Mouse (Mus musculus): Measurements from ENCODE around the gene Polr2j.

The Polr2j gene

DNA sequence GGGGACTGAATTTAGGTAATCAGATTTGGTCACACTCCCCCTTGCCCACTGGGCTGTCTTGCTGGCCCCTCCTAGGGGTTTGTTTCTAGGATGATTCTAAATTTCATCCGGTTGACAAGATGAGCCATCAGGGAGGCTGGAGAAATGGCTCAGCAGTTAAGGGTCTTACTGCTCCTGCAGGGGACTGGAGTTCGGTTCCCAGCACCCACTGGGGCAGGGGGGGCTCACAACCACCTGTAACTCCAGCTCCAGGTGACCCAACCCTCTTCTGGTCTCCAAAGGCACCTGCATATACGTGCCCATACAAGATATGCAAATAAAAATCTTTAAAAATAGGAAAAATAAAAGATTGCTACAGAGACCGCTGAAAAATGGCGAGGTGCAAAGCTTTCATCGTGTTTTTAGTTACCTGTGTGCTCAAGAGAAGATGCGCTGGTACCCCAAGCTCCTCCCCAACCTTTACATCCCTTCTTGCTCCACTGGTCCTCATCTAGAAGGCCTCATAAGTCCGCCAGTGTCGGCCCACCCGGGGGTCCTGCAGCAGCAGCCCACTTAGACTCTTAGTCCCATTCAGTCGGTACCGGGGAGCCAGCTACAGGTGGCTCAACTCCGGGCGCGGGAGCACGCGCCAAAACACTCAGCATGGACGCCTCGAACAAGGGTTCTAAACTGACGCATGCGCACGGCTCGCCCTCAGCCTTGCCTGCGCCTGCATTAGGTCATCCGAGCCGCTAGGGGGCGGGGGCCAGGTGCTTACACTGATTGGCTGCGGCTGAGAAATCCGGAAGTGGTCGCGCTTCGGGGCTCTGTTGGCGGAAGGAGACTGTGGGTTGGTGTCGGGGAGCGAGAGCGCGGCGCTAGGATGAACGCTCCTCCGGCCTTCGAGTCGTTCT lies at the start of gene Polr2j:
Gene Polr2j, plus strand, starts transcription at position 741 of the 893 bp plus-strand sequence.
- peak; percentile 99 for DNase-seq (ENCODE audit: low read depth, low spot score)

DNA sequence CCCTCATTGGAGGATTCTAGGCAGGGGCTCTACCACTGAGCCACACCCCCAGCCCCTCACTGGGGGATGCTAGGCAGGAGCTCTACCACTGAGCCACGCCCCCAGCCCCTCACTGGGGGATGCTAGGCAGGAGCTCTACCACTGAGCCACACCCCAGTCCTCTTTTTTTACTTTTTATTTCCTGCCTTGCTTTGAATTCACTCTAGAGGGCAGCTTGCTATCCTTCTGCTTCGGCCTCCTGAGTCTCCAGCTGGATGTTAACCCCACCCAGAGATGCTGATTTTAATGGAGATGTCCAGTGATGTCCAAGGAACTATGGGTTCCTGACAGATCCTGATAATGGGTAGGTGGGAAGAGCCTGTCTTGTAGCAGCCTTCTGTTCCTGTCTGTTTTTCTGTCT lies 47.0 kb upstream of the Polr2j start:
- DNase-seq (ENCODE audit: low read depth, low spot score) = peak; percentile 64

GRCm38 (mm10) chr5:136073051-136073450 lies 43.4 kb upstream of the Polr2j start:
- DNase-seq (ENCODE audit: low read depth, low spot score) = peak; percentile 54

- DNase-seq (ENCODE audit: low read depth, low spot score) = peak; percentile 82
Observed at GRCm38 (mm10) chr5:136073526-136073925, 42.9 kb upstream of the Polr2j start.

- no peak for DNase-seq (ENCODE audit: low read depth, low spot score)
Observed at GRCm38 (mm10) chr5:136075076-136075475, 41.4 kb upstream of the Polr2j start.

DNA sequence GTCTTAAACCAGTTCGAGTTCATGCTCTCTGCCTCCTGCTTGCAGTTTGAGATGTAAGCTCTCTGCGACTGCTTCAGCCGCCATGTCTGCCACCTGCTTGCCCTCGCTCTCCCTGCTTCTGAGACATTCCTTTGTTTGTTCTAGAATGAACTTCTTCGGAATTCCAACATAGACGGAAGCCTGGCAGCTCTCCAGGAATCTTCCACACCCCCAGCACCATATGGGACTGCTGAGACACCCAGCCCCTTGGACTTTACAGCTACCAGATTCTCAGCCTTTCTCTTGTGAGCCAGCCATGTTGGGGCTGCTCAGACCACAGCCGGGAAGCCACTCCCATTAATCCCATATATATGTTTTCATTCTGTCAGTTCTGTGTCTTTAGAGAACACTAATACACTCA lies 40.1 kb upstream of the Polr2j start:
- DNase-seq (ENCODE audit: low read depth, low spot score) = peak; percentile 77

DNA sequence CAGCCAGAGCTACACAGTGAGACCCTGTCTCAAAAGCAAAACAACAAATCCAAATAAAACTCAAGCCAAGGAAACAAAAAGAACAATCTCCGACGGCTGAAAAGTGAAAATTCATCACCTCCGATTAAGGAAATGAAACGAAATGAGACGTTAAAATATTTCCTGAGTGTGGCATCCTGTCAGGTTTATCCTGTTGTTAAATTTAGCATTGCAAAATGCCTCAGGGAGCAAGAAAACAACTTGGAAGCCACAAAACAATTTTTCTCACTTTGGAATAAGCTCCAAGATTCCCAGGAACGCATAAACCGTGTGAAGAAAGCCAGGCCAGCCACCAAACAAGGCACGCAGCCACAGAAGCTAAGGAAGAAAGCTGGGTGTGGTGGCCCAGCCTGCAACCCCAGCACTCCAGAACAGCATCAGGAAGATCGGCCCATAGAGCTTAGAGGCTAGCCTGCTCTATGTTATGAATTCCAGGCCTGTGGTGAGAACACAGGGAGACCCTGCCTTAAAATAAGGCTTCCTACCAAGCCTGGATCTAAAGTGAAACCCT lies 39.4 kb upstream of the Polr2j start:
- DNase-seq (ENCODE audit: low read depth, low spot score) = no peak

- DNase-seq (ENCODE audit: low read depth, low spot score) = no peak
Observed at GRCm38 (mm10) chr5:136078136-136078535, 38.3 kb upstream of the Polr2j start.

DNA sequence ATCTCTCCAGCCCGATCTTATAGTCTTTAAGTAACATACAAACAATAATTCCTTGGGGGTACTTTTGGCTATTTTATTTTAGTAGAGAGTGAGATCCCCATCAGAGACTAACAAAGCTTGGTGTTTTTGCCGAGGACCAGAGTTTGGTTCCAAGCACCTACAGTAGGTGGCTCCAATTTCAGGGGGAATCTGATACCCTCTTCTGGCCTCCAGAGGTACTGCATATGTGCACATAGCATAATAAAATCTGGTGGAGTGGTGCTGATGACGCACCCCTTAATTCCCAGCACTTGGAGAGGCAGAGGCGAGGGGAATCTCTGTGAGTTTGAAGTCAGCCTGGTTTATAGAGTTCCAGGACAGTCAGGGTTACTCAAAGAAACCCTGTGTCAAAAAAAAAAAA lies 34.1 kb upstream of the Polr2j start:
- DNase-seq (ENCODE audit: low read depth, low spot score) = peak; percentile 67

- peak; percentile 98 for DNase-seq (ENCODE audit: low read depth, low spot score)
Observed at GRCm38 (mm10) chr5:136083669-136084107, 32.7 kb upstream of the Polr2j start, which contains the start of gene Rasa4. Gene Rasa4, plus strand, starts transcription at chr5:136083916.

DNA sequence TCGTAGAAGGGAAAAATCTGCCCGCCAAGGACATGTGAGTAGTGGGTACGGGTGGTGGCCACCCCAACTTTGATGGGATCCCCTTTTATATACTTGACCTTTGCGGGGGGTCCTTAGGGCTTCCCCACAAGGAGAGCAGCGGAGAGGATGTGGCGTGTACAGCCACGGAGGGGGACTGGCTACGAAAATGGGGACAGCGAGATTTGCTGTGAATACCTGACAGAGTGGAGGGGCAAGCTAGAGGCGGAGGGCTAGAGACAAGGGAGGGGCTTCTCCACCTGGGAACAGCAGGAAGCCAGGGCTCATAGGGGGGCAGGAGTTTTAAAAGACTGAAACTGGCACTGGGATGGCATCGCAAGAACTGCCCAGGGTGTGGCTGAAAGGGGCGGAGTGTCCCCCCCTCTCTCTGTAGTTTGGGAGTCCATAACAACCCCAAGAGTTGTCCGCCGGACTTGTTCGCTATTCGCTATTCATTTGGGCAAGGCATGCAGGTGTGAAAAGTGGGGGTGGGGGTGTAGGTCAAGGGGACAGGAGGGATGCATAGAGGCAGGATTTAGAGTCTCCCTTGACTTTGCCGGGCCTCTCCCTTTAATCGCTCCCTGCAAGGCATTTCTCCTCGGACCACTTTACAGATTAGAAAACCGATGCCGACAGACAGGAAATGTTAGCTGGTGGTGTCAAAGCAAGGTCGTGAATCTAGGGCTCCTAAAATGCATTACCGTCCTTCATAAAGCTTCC lies 32.1 kb upstream of the Polr2j start:
- no peak for DNase-seq (ENCODE audit: low read depth, low spot score)

- DNase-seq (ENCODE audit: low read depth, low spot score) = peak; percentile 42
Observed at GRCm38 (mm10) chr5:136084891-136085651, 31.4 kb upstream of the Polr2j start.

GRCm38 (mm10) chr5:136086290-136086689 lies 30.1 kb upstream of the Polr2j start:
- no peak for DNase-seq (ENCODE audit: low read depth, low spot score)

- peak; percentile 58 for DNase-seq (ENCODE audit: low read depth, low spot score)
Observed at GRCm38 (mm10) chr5:136088821-136089575, 27.4 kb upstream of the Polr2j start.

DNA sequence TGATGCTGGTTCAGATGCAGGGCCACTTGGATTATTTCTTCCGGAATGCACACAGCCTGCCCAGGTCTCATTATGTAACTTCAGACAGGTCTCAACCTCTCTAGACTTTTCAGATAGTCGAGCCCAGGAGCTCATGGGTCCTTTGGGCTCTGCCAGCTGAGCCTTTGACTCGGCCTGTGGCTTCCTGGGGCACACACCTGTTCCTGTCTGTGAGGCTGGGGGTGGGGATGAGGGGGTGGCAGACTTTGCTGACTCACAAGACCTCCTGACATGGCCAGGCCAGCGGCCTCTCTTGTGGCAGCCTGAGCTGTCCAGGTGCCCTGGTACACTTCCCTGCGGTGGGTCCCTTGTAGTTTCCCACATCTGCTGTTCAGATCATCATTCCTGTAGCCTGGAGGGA lies 24.5 kb upstream of the Polr2j start:
- no peak for DNase-seq (ENCODE audit: low read depth, low spot score)

- DNase-seq (ENCODE audit: low read depth, low spot score) = no peak
Observed at GRCm38 (mm10) chr5:136094249-136095010, 22.0 kb upstream of the Polr2j start.

GRCm38 (mm10) chr5:136095089-136095488 lies 21.3 kb upstream of the Polr2j start:
- DNase-seq (ENCODE audit: low read depth, low spot score) = no peak

DNA sequence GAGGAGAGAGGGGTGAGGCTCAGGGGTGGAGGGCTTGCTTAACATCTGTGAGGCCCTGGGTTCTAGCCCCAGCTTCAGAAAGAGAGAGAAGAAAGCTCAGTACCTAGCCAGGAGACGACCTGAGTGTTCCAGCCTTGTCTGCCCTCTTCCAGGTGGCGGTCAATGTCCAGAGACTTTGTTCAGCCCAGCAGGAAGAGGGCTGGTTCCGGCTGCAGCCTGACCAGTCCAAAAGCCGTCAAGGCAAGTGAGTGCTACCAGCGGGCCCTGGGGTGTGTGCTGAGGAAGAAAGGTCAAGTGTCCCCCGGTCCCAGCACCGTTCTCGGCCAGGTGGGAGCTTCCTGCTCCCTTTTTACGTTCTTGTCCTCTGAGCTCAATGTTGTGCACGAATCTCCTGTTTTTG lies 17.9 kb upstream of the Polr2j start:
- DNase-seq (ENCODE audit: low read depth, low spot score) = no peak

- DNase-seq (ENCODE audit: low read depth, low spot score) = peak; percentile 97
Observed at GRCm38 (mm10) chr5:136102099-136102820, 14.2 kb upstream of the Polr2j start.

All from ZHBTc4 (cell line).